Mouse (Mus musculus): ENCODE results near the gene Appbp2. TPM values are rescaled to one million over a fixed set of nuclear protein-coding genes. Genes with fewer than 3 reads are reported as not detected.
A peak's percentile ranks its signal among the peaks of the same experiment; 100 is the strongest.

Appbp2 gene
- total RNA-seq, 1 experiment from 2014 or later = 56.9 TPM

DNA sequence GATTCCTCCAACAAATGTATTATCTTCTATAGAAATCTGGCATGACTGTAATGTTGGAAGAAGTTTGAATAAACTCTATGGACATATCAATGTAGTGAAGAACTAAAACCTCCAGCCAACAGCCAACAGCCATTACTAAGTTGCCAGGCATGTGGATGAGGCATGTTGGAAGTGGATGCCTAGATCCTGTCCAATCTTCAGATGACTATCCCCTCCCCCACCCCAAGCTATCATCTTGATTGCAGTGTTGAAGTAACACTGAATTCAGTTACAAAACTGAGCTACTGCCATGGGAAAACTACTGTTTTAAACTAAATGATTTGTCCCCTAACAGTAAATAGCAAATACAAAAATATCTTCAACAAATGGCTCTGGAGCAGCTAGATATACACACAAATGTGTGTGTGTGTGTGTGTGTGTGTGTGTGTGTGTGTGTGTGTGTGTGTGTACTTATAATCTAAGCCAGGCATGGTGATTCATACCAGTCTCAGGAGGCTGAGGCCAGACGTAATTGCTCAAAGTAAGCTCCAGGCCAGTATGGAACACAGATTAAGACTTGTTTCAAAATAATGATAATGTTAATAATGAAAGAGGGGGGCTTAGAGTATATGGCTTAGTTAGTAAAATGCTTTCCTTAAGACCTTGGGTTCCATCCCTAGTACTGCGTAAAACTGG is 82.5 kb downstream of the Appbp2 start:
- DNase-seq = no peak

DNA sequence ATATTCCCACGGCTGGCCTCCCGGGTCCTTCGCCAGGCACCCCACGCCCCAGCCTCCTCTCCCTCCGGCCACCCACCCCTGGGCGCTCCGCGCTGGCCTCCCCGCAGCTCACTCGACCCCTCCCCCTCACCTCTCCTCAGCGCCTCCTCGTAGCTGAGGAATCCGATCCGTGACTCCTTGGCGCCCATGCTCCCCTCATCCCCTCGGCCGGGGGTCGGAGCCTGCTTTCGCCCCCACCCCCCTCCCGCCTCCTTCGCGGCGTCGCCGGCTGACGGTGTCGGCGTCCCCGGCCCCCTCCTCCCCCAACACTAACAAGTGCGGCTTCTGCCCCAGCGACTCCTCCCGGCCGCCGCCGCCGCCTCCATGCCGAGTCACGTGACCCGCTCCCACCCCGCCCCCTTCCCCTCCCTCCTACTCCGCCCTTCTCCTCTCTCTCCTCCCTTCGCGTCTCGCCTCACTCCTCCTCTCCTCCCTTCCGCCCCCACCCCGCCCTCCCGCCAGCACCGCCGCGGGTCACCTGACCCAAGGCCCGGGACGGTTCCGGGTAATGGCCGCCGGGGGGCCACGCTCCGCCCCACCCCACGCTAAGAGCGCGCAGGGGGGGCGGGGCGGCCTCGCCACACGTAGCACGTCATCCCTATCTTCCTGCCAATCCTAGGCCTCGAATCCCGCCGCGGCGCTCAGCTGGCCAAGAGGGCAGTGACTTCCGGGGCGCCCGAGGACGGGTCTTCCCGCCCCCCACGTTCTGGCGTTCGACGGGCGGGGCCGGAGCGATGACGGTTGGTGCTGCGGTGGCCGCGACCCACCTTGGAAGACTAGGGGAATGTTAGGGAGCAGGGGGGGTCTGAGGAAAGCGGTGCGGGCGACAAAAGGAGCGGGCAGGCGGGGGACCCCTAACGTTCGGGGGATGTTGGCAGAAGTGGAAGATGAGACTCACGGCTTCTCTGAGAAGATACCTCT is 95.1 kb downstream of the Appbp2 start, which contains the start of gene Usp32:
Usp32 (minus strand) TSS at position 581 of the 960 bp plus-strand sequence.
- peak; percentile 97 for DNase-seq

DNA sequence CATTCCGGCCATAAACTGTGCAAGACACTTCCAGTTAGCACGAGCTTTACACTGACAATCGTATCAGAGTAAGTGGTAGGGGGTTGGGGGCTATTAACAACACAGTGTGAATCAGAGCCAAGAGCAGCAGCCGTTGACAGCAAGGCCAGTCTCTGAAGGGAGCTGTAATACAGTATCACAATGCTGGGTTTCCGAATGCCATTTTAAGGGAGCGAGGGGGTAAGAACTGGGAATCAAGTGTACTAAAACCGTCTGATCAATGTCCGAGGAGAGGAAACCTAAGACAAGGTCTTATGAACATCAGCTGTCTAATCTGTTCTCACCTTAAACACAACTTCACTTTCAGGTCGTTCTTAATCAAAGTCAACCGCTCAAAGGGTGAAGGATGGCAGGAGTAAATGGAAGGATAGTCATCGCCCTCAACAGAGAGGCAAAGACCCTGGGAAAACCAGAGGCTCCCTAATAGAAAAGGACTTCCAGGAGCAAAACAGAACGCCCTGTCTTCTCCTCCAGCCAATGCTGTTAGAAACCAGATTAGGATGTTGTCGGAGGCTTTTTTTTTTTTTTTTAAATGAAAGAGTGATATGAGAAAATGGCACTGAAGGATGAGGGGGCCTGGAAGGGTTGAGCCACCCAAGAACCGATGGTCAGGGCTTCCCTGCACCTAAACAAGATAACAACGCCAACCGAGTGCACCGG is 96.0 kb downstream of the Appbp2 start:
- no peak for DNase-seq

Other genes starting within 250 kb of the Appbp2 start
- 44.9 and 54.7 TPM in 2 replicates for gene Usp32, start 95.0 kb downstream of the Appbp2 start, total RNA-seq (2021)
- gene 1700125H20Rik, start 64.7 kb downstream of the Appbp2 start, total RNA-seq (2021) = 3.9 and 5.6 TPM in 2 replicates
- gene Ppm1d, start 76.1 kb upstream of the Appbp2 start, total RNA-seq (2021) = 17.0 and 17.2 TPM in 2 replicates
- 42.9 and 55.9 TPM in 2 replicates for gene Bcas3, start 118.0 kb upstream of the Appbp2 start, total RNA-seq (2021)